ENCODE assay signal across 8 mouse cellular contexts in the genomic region with DNA sequence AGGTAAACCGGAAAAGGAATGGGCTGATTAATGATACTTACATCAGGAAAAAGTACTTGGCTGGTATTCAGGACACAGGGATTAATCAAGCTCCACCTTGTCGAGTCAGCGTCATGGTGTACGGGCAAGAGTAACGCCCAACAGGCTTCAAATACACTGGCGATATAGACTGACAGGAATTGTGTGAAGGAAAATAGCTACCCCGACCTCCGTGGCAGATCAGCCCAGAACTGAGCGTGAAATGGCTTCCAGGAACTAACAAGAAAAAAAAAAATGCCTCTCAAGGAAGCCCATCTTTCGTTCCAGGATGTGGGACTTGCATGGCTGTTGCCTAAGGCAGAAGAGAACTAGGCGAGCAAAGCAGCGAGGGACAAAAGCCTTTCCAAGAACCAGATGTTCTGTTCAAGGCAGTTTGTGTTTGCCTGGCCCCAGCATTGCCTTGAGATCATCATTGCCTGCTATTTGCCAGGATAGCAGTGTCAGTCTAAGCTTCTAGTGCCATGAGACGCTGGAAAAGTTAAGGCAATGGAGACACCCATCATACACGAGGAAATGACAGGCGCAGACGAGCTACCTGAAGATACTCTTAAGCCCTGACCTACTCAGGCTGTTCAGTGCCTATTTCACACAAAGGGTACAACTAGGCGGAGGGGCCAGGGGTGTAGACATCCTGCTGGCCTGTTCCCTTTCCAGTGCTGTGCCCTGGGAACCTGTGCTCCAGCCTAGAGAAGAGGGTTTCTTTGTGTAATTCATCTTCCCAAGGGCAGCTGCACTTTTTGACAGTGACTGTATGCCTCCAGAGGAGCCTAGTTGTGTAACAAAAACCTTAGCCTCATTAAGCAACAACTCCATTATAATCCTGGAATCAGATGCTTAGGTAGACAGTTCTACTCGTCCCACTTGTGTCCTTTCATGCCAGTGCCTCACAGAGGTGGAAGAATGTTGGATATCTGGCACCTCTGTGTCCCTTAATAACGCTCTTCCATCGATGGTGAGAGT. TPM values are rescaled to one million over a fixed set of nuclear protein-coding genes. Genes with fewer than 3 reads are reported as not detected.
DNase-seq lines count a peak whose midpoint lies in the region; ATAC-seq and TF ChIP-seq lines count a peak whose summit lies in the region.
"Had no signal": no experiment of that assay in that cellular context is flagged by ENCODE, and none has a peak within 500 bp of the region (broad histone marks: within the 10 kb centered on the region; RNA-seq: fewer than 3 reads in every experiment).

No protein-coding gene starts in this region.

- peak; percentile 79 for DNase-seq in MEL (ENCODE audit: low read depth, low spot score)
- DNase-seq in brain, embryonic 14.5 days (ENCODE audit: low read depth) = peak; percentile 63
- DNase-seq in fat pad, adult 2 months (ENCODE audit: extremely low read depth, low read depth, low spot score) = peak; percentile 50
- DNase-seq in hindbrain, embryonic 11.5 days (ENCODE audit: low spot score) = peak; percentile 41
- peak; percentile 54 for DNase-seq in limb, embryonic 14.5 days (ENCODE audit: low spot score)
- peak; percentile 26 for DNase-seq in yolk sac, embryonic 10.5 days (ENCODE audit: low spot score)

- H3K27ac ChIP-seq in MEL (ENCODE audit: control insufficient read depth, low read depth, low read length) = peak overlapping the region; percentile 81
- no peak overlapping the region for H3K27ac ChIP-seq in hindbrain, embryonic 11.5 days (ENCODE audit: low read depth, low read length)
- H3K27ac ChIP-seq in limb, embryonic 14.5 days (replicated peaks; ENCODE audit: low read depth, low read length) = peak overlapping the region; percentile 82
- H3K27ac ChIP-seq in midbrain, embryonic 15.5 days = peak overlapping the region; percentile 94

- H3K36me3 ChIP-seq in MEL (ENCODE audit: control insufficient read depth in 1 of 2, insufficient read depth in 2 of 2, low read length in 2 of 2) = peaks cover under 1 to 37% of the 10 kb centered on the region in 2 experiments; a peak in 3 of 4 replicates
- H3K36me3 ChIP-seq in hindbrain, embryonic 11.5 days (ENCODE audit: control insufficient read depth, insufficient read depth, low read length) = no peaks in the 10 kb centered on the region
- no peaks in the 10 kb centered on the region for H3K36me3 ChIP-seq in limb, embryonic 14.5 days (ENCODE audit: control insufficient read depth, insufficient read depth, low read length)
- no peaks in the 10 kb centered on the region for H3K36me3 ChIP-seq in midbrain, embryonic 15.5 days (replicated peaks)

- TF ChIP-seq RAD21 in MEL (IDR thresholded peaks at IDR 0.05; ENCODE audit: low read depth, low read length) = no peak

- peak in 1 of 2 experiments; percentile 28; a peak in 1 of 4 replicates for TF ChIP-seq POLR2A in MEL (IDR thresholded peaks at IDR 0.05; ENCODE audit: control insufficient read depth in 1 of 2, insufficient read depth in 1 of 2, low read depth in 1 of 2, low read length in 2 of 2, poor library complexity in 1 of 2)
- TF ChIP-seq POLR2A in brain, embryonic 14.5 days (IDR thresholded peaks at IDR 0.05; ENCODE audit: borderline replicate concordance, extremely low read depth, insufficient read depth, insufficient read length, poor library complexity, severe bottlenecking) = no peak
- TF ChIP-seq POLR2A in limb, embryonic 14.5 days (IDR thresholded peaks at IDR 0.05; ENCODE audit: borderline replicate concordance, extremely low read depth, insufficient read depth, insufficient read length) = no peak

- H3K27me3 ChIP-seq in MEL (ENCODE audit: control insufficient read depth in 1 of 2, insufficient read depth in 2 of 2, low read length in 2 of 2) = no peaks in the 10 kb centered on the region
- no peaks in the 10 kb centered on the region for H3K27me3 ChIP-seq in hindbrain, embryonic 11.5 days (ENCODE audit: control insufficient read depth, insufficient read depth, low read length)
- no peaks in the 10 kb centered on the region for H3K27me3 ChIP-seq in limb, embryonic 14.5 days (ENCODE audit: control insufficient read depth, insufficient read depth, low read length)
- H3K27me3 ChIP-seq in midbrain, embryonic 15.5 days (replicated peaks) = no peaks in the 10 kb centered on the region

- H3K79me2 ChIP-seq in MEL (ENCODE audit: control insufficient read depth, insufficient read depth, low read length, poor library complexity) = peaks cover 33% of the 10 kb centered on the region

- no peaks in the 10 kb centered on the region for H3K9me3 ChIP-seq in MEL (replicated peaks; ENCODE audit: insufficient read depth, low read length)
- H3K9me3 ChIP-seq in hindbrain, embryonic 11.5 days (ENCODE audit: control insufficient read depth, low read length) = no peaks in the 10 kb centered on the region
- no peaks in the 10 kb centered on the region for H3K9me3 ChIP-seq in limb, embryonic 14.5 days (ENCODE audit: control insufficient read depth, low read length)
- H3K9me3 ChIP-seq in midbrain, embryonic 15.5 days = no peaks in the 10 kb centered on the region

- H3K4me1 ChIP-seq in MEL (ENCODE audit: control insufficient read depth in 1 of 2, insufficient read depth in 2 of 2, low read length in 2 of 2) = peaks cover 7 to 25% of the 10 kb centered on the region in 2 experiments
- no peaks in the 10 kb centered on the region; the same call in 1 of the 2 replicates for H3K4me1 ChIP-seq in hindbrain, embryonic 11.5 days (replicated peaks; ENCODE audit: control insufficient read depth, insufficient read depth, low read length)
- H3K4me1 ChIP-seq in limb, embryonic 14.5 days (ENCODE audit: control insufficient read depth, insufficient read depth, low read length) = peaks cover 20% of the 10 kb centered on the region
- H3K4me1 ChIP-seq in midbrain, embryonic 15.5 days = peaks cover 39% of the 10 kb centered on the region

- no peak for TF ChIP-seq EP300 in MEL (IDR thresholded peaks at IDR 0.05; ENCODE audit: low read depth in 1 of 2, low read length in 2 of 2)

- TF ChIP-seq CTCF in MEL (IDR thresholded peaks at IDR 0.05 in 2 of 3, conservative IDR thresholded peaks at IDR 0.05 in 1 of 3; ENCODE audit: control insufficient read depth in 1 of 3, insufficient read depth in 1 of 3, low read depth in 2 of 3, low read length in 3 of 3, poor library complexity in 1 of 3, severe bottlenecking in 1 of 3) = no peak
- TF ChIP-seq CTCF in brain, embryonic 14.5 days (IDR thresholded peaks at IDR 0.05; ENCODE audit: borderline replicate concordance, extremely low read depth, insufficient read depth, insufficient read length) = no peak

- ATAC-seq in hindbrain, embryonic 11.5 days (ENCODE audit: low FRiP score) = peak; percentile 31
- ATAC-seq in limb, embryonic 14.5 days (ENCODE audit: low FRiP score, low read depth) = peak; percentile 6; the same call in 1 of the 2 replicates
- peak; percentile 59 for ATAC-seq in midbrain, embryonic 15.5 days (replicated peaks)

- H3K4me3 ChIP-seq in MEL (ENCODE audit: control insufficient read depth in 1 of 2, insufficient read depth in 1 of 2, low read depth in 2 of 2, low read length in 2 of 2) = peak overlapping the region; percentile 51 to 67
- H3K4me3 ChIP-seq in hindbrain, embryonic 11.5 days (ENCODE audit: low read depth, low read length) = peak overlapping the region; percentile 98
- peak overlapping the region; percentile 98 for H3K4me3 ChIP-seq in limb, embryonic 14.5 days (replicated peaks; ENCODE audit: low read length)
- peak overlapping the region; percentile 68 for H3K4me3 ChIP-seq in midbrain, embryonic 15.5 days

- WGBS in hindbrain, embryonic 11.5 days = 42% methylated on average over 20 of the region's 20 CpGs
- WGBS in limb, embryonic 14.5 days = 25% methylated on average over 20 of the region's 20 CpGs
- 33% methylated on average over 20 of the region's 20 CpGs for WGBS in midbrain, embryonic 15.5 days

- H3K9ac ChIP-seq in MEL (ENCODE audit: control insufficient read depth, low read depth, low read length, poor library complexity, severe bottlenecking) = peak overlapping the region; percentile 77
- H3K9ac ChIP-seq in hindbrain, embryonic 11.5 days (ENCODE audit: low read depth, low read length) = peak overlapping the region; percentile 98
- H3K9ac ChIP-seq in limb, embryonic 14.5 days (ENCODE audit: low read depth, low read length, severe bottlenecking) = peak overlapping the region; percentile 98
- peak overlapping the region; percentile 46 for H3K9ac ChIP-seq in midbrain, embryonic 15.5 days

- peak overlapping the region; percentile 51 for H3K4me2 ChIP-seq in hindbrain, embryonic 11.5 days (replicated peaks; ENCODE audit: low read depth, low read length)
- H3K4me2 ChIP-seq in limb, embryonic 14.5 days (replicated peaks; ENCODE audit: low read depth, low read length, severe bottlenecking) = peak overlapping the region; percentile 74
- peak overlapping the region; percentile 68 for H3K4me2 ChIP-seq in midbrain, embryonic 15.5 days

TF ChIP-seq in MEL, 35 proteins besides CTCF, POLR2A, EP300 and RAD21:
- 0 out of 2 replicates have a peak, but pooled peaks have one; percentile 15 for TF ChIP-seq MYC (IDR thresholded peaks at IDR 0.05; ENCODE audit: low read depth, low read length)
- peak; percentile 49 for TF ChIP-seq MXI1 (IDR thresholded peaks at IDR 0.05; ENCODE audit: low read depth, low read length)
- no peak for TF ChIP-seq ZC3H11A (IDR thresholded peaks at IDR 0.05; ENCODE audit: low read depth, low read length)
- TF ChIP-seq MAX (IDR thresholded peaks at IDR 0.05; ENCODE audit: low read length) = peak; percentile 80

RNA-seq across cellular contexts. Expression of gene Cnot6, which starts 1.1 kb away (rescaled TPM):
- total RNA-seq in MEL (2012; rRNA removed) = 38.9 and 45.5 TPM in 2 replicates
- 10 to 100 TPM; 49.3 to 58.3 TPM for polyA plus RNA-seq in MEL (2012; ENCODE audit: insufficient read depth in 1 of 2, insufficient read length in 2 of 2, low read depth in 1 of 2, low replicate concordance in 2 of 2, missing spikeins in 1 of 2)
- 72.9 and 74.3 TPM in 2 replicates for polyA plus RNA-seq in brain, embryonic 14.5 days (2012; rRNA removed)
- polyA plus RNA-seq in hindbrain, embryonic 11.5 days (2014; fragmentation: Nextera tagmentation; extraction: Ambion mirVana) = 60.5 and 65.3 TPM in 2 replicates
- 65.2 and 68.1 TPM in 2 replicates for polyA plus RNA-seq in limb, embryonic 14.5 days (2012; rRNA removed)
- polyA plus RNA-seq in limb, embryonic 14.5 days (2014; fragmentation: Nextera tagmentation; extraction: Ambion mirVana) = 57.0 and 59.7 TPM in 2 replicates
- 47.4 and 52.2 TPM in 2 replicates for polyA plus RNA-seq in midbrain, embryonic 15.5 days (2015; fragmentation: Nextera tagmentation; extraction: Ambion mirVana)

RNA-seq across cellular contexts. Expression of gene Scgb3a1, which starts 50.2 kb away (rescaled TPM):
- not detected in 2 replicates for total RNA-seq in MEL (2012; rRNA removed)
- not detected for polyA plus RNA-seq in MEL (2012; ENCODE audit: insufficient read depth in 1 of 2, insufficient read length in 2 of 2, low read depth in 1 of 2, low replicate concordance in 2 of 2, missing spikeins in 1 of 2)
- not detected in 2 replicates for polyA plus RNA-seq in brain, embryonic 14.5 days (2012; rRNA removed)
- polyA plus RNA-seq in hindbrain, embryonic 11.5 days (2014; fragmentation: Nextera tagmentation; extraction: Ambion mirVana) = not detected in 2 replicates
- not detected in 2 replicates for polyA plus RNA-seq in limb, embryonic 14.5 days (2012; rRNA removed)
- not detected in 2 replicates for polyA plus RNA-seq in limb, embryonic 14.5 days (2014; fragmentation: Nextera tagmentation; extraction: Ambion mirVana)
- polyA plus RNA-seq in midbrain, embryonic 15.5 days (2015; fragmentation: Nextera tagmentation; extraction: Ambion mirVana) = not detected in 2 replicates
- total RNA-seq: neutrophil, adult 5-6 weeks had no signal

Comparison
In these comparisons a context has a peak if more than half of its experiments do, and no peak if none do; other contexts are left out.
1. DNase-seq: peak in every context shown above with its lines; median percentile 79 in MEL; 63 in brain, embryonic 14.5 days; 54 in limb, embryonic 14.5 days; 50 in fat pad, adult 2 months; 41 in hindbrain, embryonic 11.5 days; 26 in yolk sac, embryonic 10.5 days.
2. H3K9ac ChIP-seq: peak in every context shown above with its lines; median percentile 98 in hindbrain, embryonic 11.5 days; 98 in limb, embryonic 14.5 days; 77 in MEL; 46 in midbrain, embryonic 15.5 days.
3. ATAC-seq: peak in every context shown above with its lines; median percentile 59 in midbrain, embryonic 15.5 days; 31 in hindbrain, embryonic 11.5 days; 6 in limb, embryonic 14.5 days.